Mouse (Mus musculus) urinary bladder, adult 18-20 months (tissue): ENCODE data around the gene Hoxd9.

Source experiments
- DNase-seq, 2 experiments: peaks; one replicate each; pipeline ENCODE4 v3.0.0; 2022; ENCODE audit warnings: low spot score in 2 of 2, mixed read lengths in 2 of 2

Gene Hoxd9

GRCm38 (mm10) chr2:74668370-74669229, 28.9 kb upstream of the Hoxd9 start:
- peak in 1 of 2 experiments; percentile 53 for DNase-seq

DNA sequence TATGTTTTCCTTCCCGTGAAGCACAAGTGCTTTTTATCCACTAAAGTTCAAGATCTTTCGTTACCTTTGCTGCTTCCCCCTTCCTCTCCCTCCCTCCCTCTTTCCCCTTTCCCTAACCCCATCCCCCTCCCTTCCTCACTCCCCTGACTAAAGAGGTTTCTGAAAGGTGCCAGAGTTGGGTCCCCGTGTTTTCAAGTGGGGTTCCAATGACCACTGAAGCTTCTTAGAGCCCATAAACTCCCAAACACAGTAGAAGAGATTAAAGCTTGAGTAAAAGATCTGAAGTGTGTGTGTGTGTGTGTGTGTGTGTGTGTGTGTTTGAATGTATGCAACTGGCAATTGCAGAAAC, 28.3 kb upstream of the Hoxd9 start:
- DNase-seq, result no peak

DNA sequence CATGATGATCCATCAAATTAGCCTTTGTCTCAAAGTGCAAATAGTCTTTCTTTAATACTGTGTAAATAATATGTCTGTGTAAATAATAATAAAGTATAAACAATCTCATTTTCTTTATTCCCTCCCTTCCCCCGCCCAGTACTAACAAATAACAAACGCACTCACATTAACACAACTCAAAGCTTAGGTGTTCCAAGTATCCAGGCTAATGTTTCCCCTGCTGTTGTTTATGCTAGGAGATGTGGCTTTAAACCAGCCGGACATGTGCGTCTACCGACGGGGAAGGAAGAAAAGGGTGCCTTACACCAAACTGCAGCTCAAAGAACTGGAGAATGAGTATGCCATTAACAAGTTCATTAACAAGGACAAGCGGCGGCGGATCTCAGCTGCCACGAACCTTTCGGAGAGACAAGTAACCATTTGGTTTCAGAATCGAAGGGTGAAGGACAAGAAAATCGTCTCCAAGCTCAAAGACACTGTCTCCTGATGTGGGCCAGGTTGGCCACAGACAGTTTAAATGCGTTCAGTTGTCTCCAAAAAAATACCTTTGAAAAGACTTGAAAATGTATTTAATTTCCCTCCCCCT, 27.8 kb upstream of the Hoxd9 start:
- DNase-seq, result no peak

GRCm38 (mm10) chr2:74670632-74671188, 26.8 kb upstream of the Hoxd9 start:
- no peak for DNase-seq

DNA sequence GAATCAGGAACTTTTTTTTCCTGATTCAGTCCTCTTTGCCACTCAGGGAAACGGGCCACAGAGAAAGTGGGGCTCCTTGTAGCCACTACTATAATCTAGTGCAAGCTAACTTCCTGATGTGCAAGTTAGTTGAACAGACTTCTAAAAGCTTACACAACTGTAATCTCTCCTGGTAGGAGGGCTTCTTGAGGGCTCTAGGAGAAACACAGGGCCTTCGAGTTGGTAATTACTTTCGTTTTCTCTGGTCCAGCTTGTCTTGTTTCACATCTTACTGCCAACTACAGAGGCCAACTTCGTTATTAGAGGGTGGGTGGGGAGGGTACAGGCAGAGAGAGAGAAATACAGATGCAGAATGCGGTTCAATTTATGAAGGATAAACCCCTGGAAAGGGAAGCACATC, 25.7 kb upstream of the Hoxd9 start:
- no peak for DNase-seq

GRCm38 (mm10) chr2:74672481-74673362, 24.8 kb upstream of the Hoxd9 start:
- DNase-seq, result peak in 1 of 2 experiments; percentile 50

- DNase-seq, result no peak
These were observed 23.6 kb upstream of the Hoxd9 start for GRCm38 (mm10) chr2:74673835-74674425.

- DNase-seq, result no peak
These were observed 22.5 kb upstream of the Hoxd9 start, which contains the start of gene Hoxd12 for GRCm38 (mm10) chr2:74674881-74675665. Hoxd12 (plus strand) TSS chr2:74675013.

- no peak for DNase-seq
These were observed 21.8 kb upstream of the Hoxd9 start for GRCm38 (mm10) chr2:74675666-74676282.

GRCm38 (mm10) chr2:74676376-74677052, 21.0 kb upstream of the Hoxd9 start:
- DNase-seq, result no peak

DNA sequence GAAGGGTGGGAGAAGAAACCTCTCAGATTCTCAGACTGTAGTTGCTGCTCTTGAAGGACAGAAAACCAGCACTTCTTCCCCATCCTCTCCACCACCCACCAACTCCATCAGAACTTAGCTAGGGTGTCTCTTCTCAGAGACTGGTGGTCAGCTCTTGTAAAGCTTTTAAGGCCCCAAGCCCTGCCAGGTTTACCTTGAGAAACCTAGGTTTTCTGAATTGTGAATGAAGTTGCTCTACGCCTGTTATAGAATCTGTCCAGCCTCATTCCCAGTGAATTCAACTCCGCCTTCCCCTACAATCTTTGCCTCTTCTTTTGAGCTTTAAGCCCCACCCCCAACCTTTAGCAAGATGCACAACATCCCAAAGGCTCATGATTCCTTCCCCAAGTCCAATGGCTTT, 20.4 kb upstream of the Hoxd9 start:
- no peak for DNase-seq

DNA sequence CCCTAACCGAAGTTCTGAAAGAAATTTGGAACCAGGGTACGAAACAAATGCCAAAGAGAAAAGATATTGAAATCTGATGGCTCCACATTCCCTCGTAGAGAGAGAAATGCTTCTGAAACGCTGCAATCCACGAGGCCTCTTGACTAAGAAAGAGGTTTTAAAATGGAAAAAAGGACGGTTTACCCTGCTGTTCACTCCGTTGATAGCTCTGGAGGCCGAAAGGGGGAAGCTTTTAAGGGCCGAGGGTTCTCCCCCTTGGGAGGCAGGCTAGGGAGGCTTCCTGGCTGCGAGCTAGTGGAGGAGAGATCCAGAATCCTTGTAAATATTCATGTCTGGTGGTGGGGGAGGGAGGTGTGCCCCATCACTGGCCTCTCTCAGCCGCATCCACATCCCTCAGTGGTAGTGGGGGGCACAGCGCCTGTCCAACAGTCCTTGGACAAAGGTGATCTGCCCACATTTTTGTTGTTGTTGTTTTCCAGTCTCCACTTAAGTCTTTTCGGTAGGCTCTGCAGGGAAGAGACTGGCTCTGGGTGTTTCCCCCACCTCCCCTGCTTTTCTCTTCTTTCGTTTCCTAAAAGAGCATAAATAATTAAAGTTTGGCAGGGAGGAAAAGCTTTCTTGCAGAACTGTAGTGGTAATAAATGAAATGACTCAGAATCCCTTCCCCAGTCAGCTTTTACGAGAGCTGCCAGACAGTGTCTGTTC, 18.5 kb upstream of the Hoxd9 start, which contains the start of gene Hoxd11:
TSS of gene Hoxd11 (plus strand) at position 667 of the 705 bp plus-strand sequence.
- DNase-seq, result no peak

GRCm38 (mm10) chr2:74679596-74679971, 17.9 kb upstream of the Hoxd9 start:
- DNase-seq, result no peak

- no peak for DNase-seq
These were observed 17.5 kb upstream of the Hoxd9 start for GRCm38 (mm10) chr2:74679980-74680379.

DNA sequence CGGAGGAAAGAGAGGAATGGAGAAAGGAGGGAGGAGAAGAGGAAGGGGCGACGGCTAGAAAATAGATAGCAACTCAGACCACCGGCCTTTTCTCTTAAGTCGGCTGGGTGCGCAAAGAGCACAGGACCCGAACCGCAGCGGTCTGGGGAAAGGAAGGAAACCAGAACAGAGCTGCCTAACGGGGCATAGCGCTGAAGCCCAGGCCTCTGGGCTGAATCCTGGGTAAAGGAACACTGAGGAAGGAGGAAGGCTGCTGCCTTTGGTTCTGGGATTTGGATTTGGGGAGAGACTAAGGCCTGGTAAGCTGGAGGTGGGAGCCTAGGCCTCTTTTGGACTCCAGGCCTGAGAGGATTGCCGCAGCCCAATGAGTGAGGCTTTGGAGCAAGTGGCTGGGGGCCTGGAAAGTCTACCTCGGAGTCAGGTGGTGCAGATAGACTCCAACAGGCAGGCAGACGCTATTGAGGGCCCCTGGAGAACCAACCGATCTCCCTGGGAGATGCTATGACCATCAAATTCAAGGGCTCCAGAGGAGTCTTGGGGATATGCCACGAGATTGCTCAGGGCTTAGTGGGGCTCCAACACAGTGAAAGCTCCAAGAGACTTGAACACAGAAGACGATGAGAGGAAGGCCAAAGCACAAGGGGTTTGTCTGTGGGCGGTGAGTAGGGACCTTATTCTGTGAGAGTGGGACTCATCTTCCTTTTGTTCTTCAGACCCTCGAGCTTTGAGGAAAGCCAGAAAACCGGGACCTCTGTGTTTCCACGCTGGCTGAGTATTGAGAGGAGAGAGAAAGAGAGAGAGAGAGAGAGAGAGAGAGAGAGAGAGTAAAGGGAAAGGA, 16.7 kb upstream of the Hoxd9 start:
- DNase-seq, result no peak

- peak in 1 of 2 experiments; percentile 67 for DNase-seq
These were observed 15.7 kb upstream of the Hoxd9 start for GRCm38 (mm10) chr2:74681594-74682531.

DNA sequence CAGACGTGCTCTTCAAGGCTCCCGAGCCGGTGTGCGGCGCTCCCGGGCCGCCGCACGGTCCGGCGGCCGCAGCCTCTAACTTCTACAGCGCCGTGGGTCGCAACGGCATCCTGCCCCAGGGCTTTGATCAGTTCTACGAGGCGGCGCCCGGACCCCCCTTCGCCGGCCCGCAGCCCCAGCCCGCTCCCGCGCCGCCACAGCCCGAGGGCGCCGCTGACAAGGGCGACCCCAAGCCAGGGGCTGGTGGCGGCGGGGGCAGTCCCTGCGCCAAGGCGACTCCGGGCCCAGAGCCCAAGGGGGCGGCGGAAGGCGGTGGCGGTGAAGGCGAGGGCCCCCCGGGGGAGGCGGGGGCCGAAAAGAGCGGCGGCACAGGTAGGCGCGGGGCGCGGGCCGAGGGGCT, 14.7 kb upstream of the Hoxd9 start:
- DNase-seq, result no peak
